Mouse (Mus musculus) liver, postnatal 0 days (tissue): ENCODE measurements around the gene Srbd1. TPM values are rescaled to one million over a fixed set of nuclear protein-coding genes. Genes with fewer than 3 reads are reported as not detected.

Experiments used
- ATAC-seq: fragments of 200-750 bp; cut with Nextera tagmentation; 2 replicates; pipeline ENCODE4 v1.8.0; 2017; ENCODE audit warnings: mild to moderate bottlenecking, moderate library complexity
- DNase-seq: peaks from one replicate; pipeline ENCODE4 v3.0.0-alpha.2; 2016
- H3K27ac ChIP-seq: fragments of 300-500 bp; sonication (generic); 2 replicates; pipeline ENCODE4 v1.5.1; 2014; ENCODE audit warnings: antibody characterized with exemption, moderate library complexity, mild to moderate bottlenecking, low read depth
- H3K27me3 ChIP-seq: fragments of 300-500 bp; sonication (generic); 2 replicates; pipeline ENCODE4 v1.6.1; 2014; ENCODE audit warnings: low read length, control low read depth, mixed read lengths; ENCODE audit not compliant: insufficient read depth
- H3K36me3 ChIP-seq: fragments of 300-500 bp; sonication (generic); replicated peaks from 2 replicates; pipeline ENCODE4 v1.6.1; 2014; ENCODE audit warnings: mild to moderate bottlenecking, control low read depth, low read length, moderate library complexity, mixed read lengths; ENCODE audit not compliant: insufficient read depth
- H3K4me1 ChIP-seq: fragments of 300-500 bp; sonication (generic); 2 replicates; pipeline ENCODE4 v1.6.1; 2014; ENCODE audit warnings: antibody characterized with exemption, mild to moderate bottlenecking, control low read depth; ENCODE audit not compliant: insufficient read depth
- H3K4me2 ChIP-seq: fragments of 300-500 bp; sonication (generic); 2 replicates; pipeline ENCODE4 v1.6.1; 2014; ENCODE audit warnings: low read depth, mild to moderate bottlenecking, low read length, moderate library complexity, mixed read lengths
- H3K4me3 ChIP-seq: fragments of 300-500 bp; sonication (generic); 2 replicates; pipeline ENCODE4 v1.5.1; 2014; ENCODE audit warnings: low read depth, low read length
- H3K9ac ChIP-seq: fragments of 300-500 bp; sonication (generic); replicated peaks from 2 replicates; pipeline ENCODE4 v1.6.1; 2014; ENCODE audit warnings: mild to moderate bottlenecking, moderate library complexity
- H3K9me3 ChIP-seq: fragments of 300-500 bp; sonication (generic); 2 replicates; pipeline ENCODE4 v1.6.1; 2016; ENCODE audit warnings: mild to moderate bottlenecking, control low read depth, low read length, mixed read lengths
- CTCF ChIP-seq: sonication (generic); IDR thresholded peaks from 2 replicates; pipeline ENCODE4 v1.5.1; 2016; ENCODE audit warnings: antibody characterized with exemption, low read depth
- EP300 ChIP-seq: IDR thresholded peaks from 2 replicates; pipeline ENCODE4 v1.6.1; 2016; ENCODE audit warnings: antibody characterized with exemption, low read depth, mild to moderate bottlenecking
- WGBS: fragments of 180-500 bp; shearing (Covaris S2); extraction: QIAGEN DNeasy Blood & Tissue Kit; methylation state at CpG from one replicate; pipeline ENCODE4 v1.1.7; 2014; ENCODE audit not compliant: insufficient replicate concordance; 5-methylcytosine and 5-hydroxymethylcytosine counted together
- polyA plus RNA-seq: library from polyadenylated mRNA; unstranded; fragments of >200 nt; fragmentation: Nextera tagmentation; extraction: Ambion mirVana; gene quantifications from 2 replicates; pipeline ENCODE4 v1.2.1, GENCODE M21; 2015

Srbd1 gene
- polyA plus RNA-seq, 1 experiment from 2014 or later: 3.9 TPM

DNA sequence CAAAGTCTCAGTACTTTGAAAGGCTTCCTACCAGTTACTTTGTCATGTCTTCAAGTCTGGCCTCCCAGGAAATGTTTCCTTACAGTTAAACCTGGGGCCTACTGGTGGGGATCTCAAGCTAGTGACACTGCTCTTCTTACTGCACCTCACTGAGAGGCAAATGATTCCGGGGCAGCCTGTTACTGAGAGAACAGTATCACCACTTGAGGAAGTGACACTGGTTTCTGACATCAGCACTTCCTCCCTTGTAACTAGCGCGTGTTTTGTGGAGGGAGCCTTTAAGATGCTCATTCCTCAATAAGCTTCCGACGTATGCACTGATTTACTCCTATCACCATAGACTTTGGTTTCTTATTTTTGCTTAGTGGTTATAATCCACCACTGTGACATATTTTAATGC lies 16.8 kb downstream of the Srbd1 start:
- Histone ChIP-seq H3K27me3 (no peaks in the 10 kb centered on the region), H3K4me3 (no peak overlapping the region), H3K9ac (no peak overlapping the region), H3K9me3 (no peaks in the 10 kb centered on the region), H3K27ac (no peak overlapping the region), H3K4me2 (no peak overlapping the region), H3K4me1 (no peaks in the 10 kb centered on the region), H3K36me3 (peaks cover 31% of the 10 kb centered on the region)
- DNase-seq (no peak), ATAC-seq (peak; percentile 15; the same call in 1 of the 2 replicates)
- WGBS: 67% methylated on average over 5 of the region's 5 CpGs
- TF ChIP-seq EP300: no peak
- no peak for TF ChIP-seq CTCF

- ATAC-seq: no peak
- peaks cover 31% of the 10 kb centered on the region for H3K36me3 ChIP-seq
Measured at GRCm38 (mm10) chr17:86125908-86126307, 19.1 kb downstream of the Srbd1 start.

GRCm38 (mm10) chr17:86123146-86123545 lies 21.8 kb downstream of the Srbd1 start:
- Histone ChIP-seq H3K4me1 (no peaks in the 10 kb centered on the region), H3K9me3 (no peaks in the 10 kb centered on the region), H3K36me3 (peaks cover 29% of the 10 kb centered on the region), H3K4me3 (no peak overlapping the region), H3K27me3 (no peaks in the 10 kb centered on the region), H3K9ac (no peak overlapping the region), H3K4me2 (no peak overlapping the region), H3K27ac (no peak overlapping the region)
- TF ChIP-seq EP300: no peak
- no peak for TF ChIP-seq CTCF
- DNase-seq: no peak
- no peak for ATAC-seq
- 88% methylated on average over 3 of the region's 3 CpGs for WGBS

More at GRCm38 (mm10) chr17:86125908-86126307, 19.1 kb downstream of the Srbd1 start:
- DNase-seq: no peak
- H3K4me2 ChIP-seq: no peak overlapping the region
- no peaks in the 10 kb centered on the region for H3K9me3 ChIP-seq
- no peaks in the 10 kb centered on the region for H3K27me3 ChIP-seq
- H3K9ac ChIP-seq: no peak overlapping the region
- H3K4me1 ChIP-seq: no peaks in the 10 kb centered on the region
- TF ChIP-seq EP300: no peak
- TF ChIP-seq CTCF: peak; percentile 9; the same call in 1 of the 2 replicates
- WGBS: 79% methylated on average over 5 of the region's 5 CpGs
- H3K27ac ChIP-seq: no peak overlapping the region
- H3K4me3 ChIP-seq: no peak overlapping the region

DNA sequence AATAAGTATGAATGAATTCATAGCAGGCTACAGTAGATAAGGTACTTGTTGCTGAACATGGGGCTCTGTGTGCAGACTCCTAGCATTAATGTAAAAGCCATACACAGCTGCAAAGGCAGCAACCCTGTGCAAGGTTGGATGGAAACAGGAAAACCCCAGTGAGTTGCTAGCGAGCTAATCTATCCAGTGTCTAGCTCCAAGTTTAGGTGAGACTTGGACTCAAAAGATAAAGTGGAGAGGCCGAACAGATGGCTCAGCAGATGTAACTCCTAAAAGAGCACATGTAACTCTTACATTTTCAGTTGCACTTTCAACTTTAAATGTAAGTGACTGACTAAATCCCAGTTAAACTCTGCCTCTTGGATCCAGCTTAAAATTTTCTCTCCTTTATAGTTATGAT lies 48.1 kb downstream of the Srbd1 start:
- no peak for ATAC-seq
- no peaks in the 10 kb centered on the region for H3K27me3 ChIP-seq
- H3K9me3 ChIP-seq: no peaks in the 10 kb centered on the region
- no peak for TF ChIP-seq EP300
- TF ChIP-seq CTCF: no peak
- no peak for DNase-seq
- H3K9ac ChIP-seq: no peak overlapping the region
- H3K4me3 ChIP-seq: no peak overlapping the region
- H3K27ac ChIP-seq: no peak overlapping the region
- 61% methylated on average over 2 of the region's 2 CpGs for WGBS
- H3K36me3 ChIP-seq: peaks cover 21% of the 10 kb centered on the region
- no peaks in the 10 kb centered on the region for H3K4me1 ChIP-seq
- H3K4me2 ChIP-seq: no peak overlapping the region

DNA sequence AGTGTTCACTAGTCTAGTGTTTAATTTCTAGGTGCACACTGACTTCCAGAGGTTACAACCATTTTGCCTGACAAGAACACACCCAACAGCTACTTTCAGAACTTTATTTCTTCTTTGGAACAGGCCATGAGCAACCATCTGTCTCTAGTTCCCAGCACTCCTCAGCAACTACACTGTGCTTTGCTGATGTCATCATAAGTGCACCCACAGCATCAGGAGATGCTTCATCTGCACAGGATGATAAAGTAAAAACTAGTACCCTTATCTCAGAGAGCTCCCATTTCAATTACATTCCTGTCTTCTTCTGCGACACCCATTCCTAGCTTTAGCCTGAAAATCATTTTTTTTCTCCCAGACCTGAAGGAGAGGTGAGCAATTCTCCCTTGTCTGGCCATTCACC lies 51.9 kb downstream of the Srbd1 start:
- H3K9ac ChIP-seq: no peak overlapping the region
- no peak overlapping the region for H3K4me3 ChIP-seq
- no peaks in the 10 kb centered on the region for H3K4me1 ChIP-seq
- ATAC-seq (no peak), DNase-seq (no peak)
- H3K27ac ChIP-seq: no peak overlapping the region
- no peaks in the 10 kb centered on the region for H3K9me3 ChIP-seq
- 68% methylated on average over 1 of the region's 1 CpGs for WGBS
- H3K27me3 ChIP-seq: no peaks in the 10 kb centered on the region
- TF ChIP-seq CTCF (no peak), EP300 (no peak)
- H3K36me3 ChIP-seq: peaks cover 9% of the 10 kb centered on the region; the same call in 1 of the 2 replicates
- H3K4me2 ChIP-seq: no peak overlapping the region

DNA sequence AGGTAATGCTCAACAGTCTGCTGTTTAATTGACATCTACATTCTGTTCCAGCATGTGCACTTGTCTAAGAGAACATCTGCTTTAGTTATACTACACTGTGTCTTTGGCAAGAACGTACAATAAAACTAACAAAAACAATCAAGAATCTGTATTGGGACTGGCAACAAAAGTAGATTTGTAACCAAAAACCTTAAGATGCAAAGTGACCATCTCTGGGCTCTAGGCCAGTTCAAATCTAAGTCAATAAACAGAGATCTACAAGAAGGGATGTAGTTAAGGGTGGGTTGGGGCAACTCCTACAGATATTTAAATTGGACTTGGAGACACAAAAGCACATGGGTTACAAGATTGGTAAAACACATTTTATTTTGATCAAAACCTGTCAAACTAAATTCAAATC lies 53.3 kb downstream of the Srbd1 start:
- no peak overlapping the region for H3K9ac ChIP-seq
- DNase-seq (no peak), ATAC-seq (no peak)
- H3K4me3 ChIP-seq: no peak overlapping the region
- no peak overlapping the region for H3K27ac ChIP-seq
- TF ChIP-seq EP300 (no peak), CTCF (no peak)
- 0 out of 2 replicates have a peak, but pooled peaks cover 3% of the 10 kb centered on the region for H3K36me3 ChIP-seq
- no peak overlapping the region for H3K4me2 ChIP-seq
- H3K27me3 ChIP-seq: no peaks in the 10 kb centered on the region
- H3K4me1 ChIP-seq: no peaks in the 10 kb centered on the region
- 83% methylated on average over 1 of the region's 1 CpGs for WGBS
- no peaks in the 10 kb centered on the region for H3K9me3 ChIP-seq
